Mouse (Mus musculus) embryonic fibroblast, embryonic 13.5 days (primary cell): ENCODE results near the gene Hddc3.

ENCODE experiments used
- CTCF ChIP-seq: IDR thresholded peaks from 2 replicates; pipeline ENCODE4 v1.5.1; 2011; ENCODE audit warnings: mild to moderate bottlenecking, control low read depth, low read length, moderate library complexity, borderline replicate concordance; ENCODE audit not compliant: insufficient read depth
- POLR2A ChIP-seq: IDR thresholded peaks from 2 replicates; pipeline ENCODE4 v1.6.1; 2011; ENCODE audit warnings: low read depth, mild to moderate bottlenecking, control low read depth, low read length, moderate library complexity

- TF ChIP-seq POLR2A (no peak), CTCF (no peak)
These were observed 13.4 kb downstream of the Hddc3 start for GRCm38 (mm10) chr7:80356351-80356750.
